Mouse (Mus musculus) midbrain, embryonic 16.5 days (tissue): Measurements from ENCODE around the gene Lypd5. TPM values are rescaled to one million over a fixed set of nuclear protein-coding genes. Genes with fewer than 3 reads are reported as not detected.
A peak's percentile ranks its signal among the peaks of the same experiment; 100 is the strongest.

ENCODE experiments used
- ATAC-seq: fragments of 200-750 bp; cut with Nextera tagmentation; 2 replicates; pipeline ENCODE4 v1.8.0; 2017; ENCODE audit warnings: moderate TSS enrichment
- H3K27ac ChIP-seq: fragments of 300-500 bp; sonication (generic); 2 replicates; pipeline ENCODE4 v1.5.1; 2014; ENCODE audit warnings: mild to moderate bottlenecking, low read length, mixed read lengths
- H3K27me3 ChIP-seq: fragments of 300-500 bp; sonication (generic); 2 replicates; pipeline ENCODE4 v1.6.1; 2014; ENCODE audit warnings: low read depth, low read length, mixed read lengths; ENCODE audit not compliant: control insufficient read depth, insufficient read depth
- H3K36me3 ChIP-seq: fragments of 300-500 bp; sonication (generic); 2 replicates; pipeline ENCODE4 v1.6.1; 2014; ENCODE audit warnings: mild to moderate bottlenecking, low read length, moderate library complexity, mixed read lengths; ENCODE audit not compliant: control insufficient read depth, insufficient read depth
- H3K4me1 ChIP-seq: fragments of 300-500 bp; sonication (generic); 2 replicates; pipeline ENCODE4 v1.6.1; 2014; ENCODE audit warnings: mild to moderate bottlenecking, low read length, mixed read lengths; ENCODE audit not compliant: control insufficient read depth, insufficient read depth
- H3K4me2 ChIP-seq: fragments of 300-500 bp; sonication (generic); 2 replicates; pipeline ENCODE4 v1.6.1; 2014; ENCODE audit warnings: mild to moderate bottlenecking, low read length, mixed read lengths
- H3K4me3 ChIP-seq: fragments of 300-500 bp; sonication (generic); 2 replicates; pipeline ENCODE4 v1.5.1; 2014; ENCODE audit warnings: low read depth, mild to moderate bottlenecking, low read length, moderate library complexity, mixed read lengths
- H3K9ac ChIP-seq: fragments of 300-500 bp; sonication (generic); 2 replicates; pipeline ENCODE4 v1.6.1; 2014; ENCODE audit warnings: low read depth, low read length, mixed read lengths
- H3K9me3 ChIP-seq: fragments of 300-500 bp; sonication (generic); replicated peaks from 2 replicates; pipeline ENCODE4 v1.6.1; 2014; ENCODE audit warnings: mild to moderate bottlenecking, low read length, mixed read lengths; ENCODE audit not compliant: control insufficient read depth, poor library complexity, severe bottlenecking
- WGBS: fragments of 180-500 bp; shearing (Covaris S2); extraction: QIAGEN DNeasy Blood & Tissue Kit; methylation state at CpG from one replicate; pipeline ENCODE4 v1.1.7; 2014; 5-methylcytosine and 5-hydroxymethylcytosine counted together
- polyA plus RNA-seq: library from polyadenylated mRNA; unstranded; fragments of >200 nt; fragmentation: Nextera tagmentation; extraction: Ambion mirVana; gene quantifications from 2 replicates; pipeline ENCODE4 v1.2.1, GENCODE M21; 2015

The Lypd5 gene
- polyA plus RNA-seq, 1 experiment from 2014 or later, result not detected

DNA sequence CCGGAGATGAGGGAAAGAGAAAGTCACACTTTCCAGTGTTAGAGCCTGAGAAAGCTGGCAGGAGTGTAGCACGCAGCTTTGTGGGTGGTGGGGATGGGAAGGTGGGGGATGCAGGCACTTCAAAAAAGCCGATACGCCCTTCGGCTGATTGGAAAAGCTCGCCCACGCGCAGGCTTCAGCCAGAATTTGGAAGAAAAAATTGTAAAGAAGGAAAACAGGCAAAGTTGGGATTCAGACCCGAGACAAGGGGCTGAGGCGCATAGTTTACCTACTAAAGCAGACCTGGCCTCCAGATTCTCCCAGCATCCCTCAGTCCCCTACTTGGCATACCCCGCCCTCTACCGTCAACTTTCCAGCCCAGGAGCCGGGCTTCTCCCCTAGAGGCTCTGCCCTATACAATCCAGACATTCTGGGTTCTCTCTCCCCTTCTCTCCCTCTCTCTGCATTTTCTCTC is 23.3 kb upstream of the Lypd5 start:
- Histone ChIP-seq H3K9me3 (peaks cover 6% of the 10 kb centered on the region; the same call in 1 of the 2 replicates), H3K4me3 (peak overlapping the region; percentile 20), H3K27me3 (no peaks in the 10 kb centered on the region), H3K9ac (peak overlapping the region; percentile 27), H3K4me1 (peaks cover 13% of the 10 kb centered on the region), H3K4me2 (peak overlapping the region; percentile 55), H3K36me3 (no peaks in the 10 kb centered on the region), H3K27ac (peak overlapping the region; percentile 32; the same call in 1 of the 2 replicates)
- peak; percentile 44; the same call in 1 of the 2 replicates for ATAC-seq
- WGBS, result 3% methylated on average over 13 of the region's 13 CpGs

DNA sequence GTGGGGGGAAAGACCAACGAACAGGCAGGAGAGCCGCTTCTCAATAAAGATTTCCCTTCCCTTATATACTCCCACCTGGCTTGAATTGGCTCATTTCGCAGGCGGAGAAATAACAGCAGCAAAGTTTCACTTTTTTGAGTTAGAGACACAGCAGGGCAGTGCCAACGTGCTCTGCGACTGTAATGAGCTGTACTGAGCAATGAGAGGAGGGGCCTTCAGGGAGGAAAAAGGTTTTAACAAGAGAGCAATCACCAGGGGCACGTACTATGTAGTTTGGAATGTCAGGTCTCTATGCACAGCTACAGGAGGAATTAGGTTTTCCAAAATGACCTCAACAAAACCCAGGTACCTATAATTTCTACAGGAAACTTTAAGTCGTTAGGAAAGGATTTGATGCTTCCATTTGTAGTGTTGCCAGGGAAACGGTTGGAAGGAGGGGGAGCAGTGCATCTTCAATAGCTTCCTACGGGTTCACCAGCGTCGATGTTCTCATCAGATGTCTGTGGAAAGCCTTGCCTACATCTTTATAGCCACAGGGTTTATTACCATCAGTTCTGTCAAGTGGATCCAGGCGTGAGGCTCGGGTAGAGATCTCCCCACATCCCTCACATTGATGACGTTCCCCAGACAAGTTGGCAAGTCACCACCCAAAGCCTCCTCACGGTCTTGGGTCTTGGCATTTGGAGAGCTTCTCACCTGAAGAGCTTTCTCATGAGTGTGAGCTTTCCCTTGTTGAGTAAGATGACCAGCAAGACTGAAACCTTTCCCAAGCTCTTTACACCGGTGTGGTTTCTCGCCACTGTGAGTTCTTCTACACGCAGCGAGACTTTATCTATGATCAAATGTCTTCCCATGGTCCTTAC is 22.5 kb upstream of the Lypd5 start:
- Histone ChIP-seq H3K4me2 (peak overlapping the region; percentile 55), H3K27ac (peak overlapping the region; percentile 32; the same call in 1 of the 2 replicates), H3K36me3 (no peaks in the 10 kb centered on the region), H3K9ac (no peak overlapping the region), H3K4me1 (peaks cover 13% of the 10 kb centered on the region), H3K27me3 (no peaks in the 10 kb centered on the region), H3K4me3 (peak overlapping the region; percentile 20), H3K9me3 (peaks cover 6% of the 10 kb centered on the region; the same call in 1 of the 2 replicates)
- peak; percentile 68 for ATAC-seq
- WGBS, result 34% methylated on average over 20 of the region's 20 CpGs

DNA sequence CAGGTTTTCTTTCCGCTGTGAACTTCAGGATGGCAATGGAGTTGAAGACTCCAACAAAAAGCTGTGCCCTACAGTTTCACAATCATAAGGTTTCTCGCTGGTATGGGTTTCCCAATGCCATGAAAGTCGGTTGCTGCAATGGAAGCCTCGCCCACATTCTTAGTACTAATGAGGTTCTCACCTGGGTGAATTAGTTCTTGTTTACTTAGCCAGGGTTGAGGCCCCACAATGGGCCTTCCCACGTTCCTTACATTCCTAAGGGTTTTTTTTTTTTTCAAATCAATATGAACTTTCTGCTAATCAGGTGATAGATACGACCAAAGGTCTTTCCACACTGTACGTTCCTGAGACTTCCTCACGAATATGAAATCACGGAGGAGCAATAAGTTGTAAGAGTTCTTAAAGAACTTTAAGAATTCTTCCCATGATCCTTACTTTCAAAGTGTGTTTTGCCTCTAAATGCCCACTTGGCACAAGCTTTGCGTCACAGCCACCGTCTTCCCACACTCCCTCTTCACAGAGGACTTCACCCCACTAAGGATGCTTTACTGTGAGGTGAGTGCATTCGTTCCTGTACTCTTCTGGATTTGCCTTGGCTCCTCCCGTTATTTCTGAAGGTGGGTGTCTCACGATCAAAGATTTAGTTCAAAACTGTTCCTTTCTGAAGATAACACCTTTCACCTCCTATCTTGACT is 21.6 kb upstream of the Lypd5 start:
- WGBS, result 92% methylated on average over 14 of the region's 14 CpGs
- Histone ChIP-seq H3K36me3 (no peaks in the 10 kb centered on the region), H3K9ac (no peak overlapping the region), H3K27me3 (no peaks in the 10 kb centered on the region), H3K4me3 (no peak overlapping the region), H3K9me3 (peaks cover 6% of the 10 kb centered on the region; the same call in 1 of the 2 replicates), H3K27ac (no peak overlapping the region), H3K4me1 (peaks cover 13% of the 10 kb centered on the region), H3K4me2 (no peak overlapping the region)
- no peak for ATAC-seq

DNA sequence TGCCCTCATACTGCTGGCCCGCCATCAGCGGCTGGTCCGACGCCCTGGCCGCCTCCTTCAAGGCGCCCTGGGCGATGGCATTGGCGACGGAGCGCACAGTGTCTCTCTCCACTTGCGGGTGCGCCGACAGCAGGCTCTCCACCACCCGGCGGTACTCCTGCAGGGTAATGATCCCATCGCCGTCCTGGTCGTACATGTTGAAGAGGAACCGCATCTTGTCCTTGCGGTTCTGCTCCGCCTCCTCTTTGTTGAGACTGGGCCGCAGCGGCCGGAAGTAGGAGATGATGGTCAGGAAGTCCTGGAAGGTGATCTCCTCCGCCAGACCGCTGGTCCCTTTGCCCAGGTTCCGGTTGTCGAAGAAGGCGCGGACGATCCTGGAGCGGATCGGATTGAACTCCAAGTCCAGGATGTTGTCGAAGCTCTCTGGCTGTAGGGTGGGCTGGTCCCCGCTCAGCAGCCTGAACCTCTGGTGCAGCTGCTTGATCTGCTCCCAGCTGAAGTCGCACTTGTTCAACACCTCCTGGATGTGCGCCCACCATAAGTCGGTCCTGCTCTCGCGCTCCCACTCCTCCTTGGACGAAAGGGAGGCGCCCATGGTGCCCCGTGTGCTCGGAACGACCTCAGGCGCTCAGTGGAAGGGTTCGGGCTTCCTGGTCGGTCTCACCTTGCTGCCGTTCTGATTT is 15.6 kb upstream of the Lypd5 start, which contains the start of gene Tescl:
Gene Tescl, minus strand, starts transcription at position 633 of the 683 bp plus-strand sequence.
- Histone ChIP-seq H3K27me3 (peaks cover 11% of the 10 kb centered on the region), H3K27ac (no peak within 1 kb of the TSS), H3K9me3 (no peaks in the 10 kb centered on the region), H3K9ac (no peak within 1 kb of the TSS), H3K4me1 (no peaks in the 10 kb centered on the region), H3K36me3 (no peaks in the 10 kb centered on the region), H3K4me2 (no peak within 1 kb of the TSS), H3K4me3 (no peak within 1 kb of the TSS)
- ATAC-seq, result no peak
- 51% methylated on average over 49 of the region's 49 CpGs for WGBS

DNA sequence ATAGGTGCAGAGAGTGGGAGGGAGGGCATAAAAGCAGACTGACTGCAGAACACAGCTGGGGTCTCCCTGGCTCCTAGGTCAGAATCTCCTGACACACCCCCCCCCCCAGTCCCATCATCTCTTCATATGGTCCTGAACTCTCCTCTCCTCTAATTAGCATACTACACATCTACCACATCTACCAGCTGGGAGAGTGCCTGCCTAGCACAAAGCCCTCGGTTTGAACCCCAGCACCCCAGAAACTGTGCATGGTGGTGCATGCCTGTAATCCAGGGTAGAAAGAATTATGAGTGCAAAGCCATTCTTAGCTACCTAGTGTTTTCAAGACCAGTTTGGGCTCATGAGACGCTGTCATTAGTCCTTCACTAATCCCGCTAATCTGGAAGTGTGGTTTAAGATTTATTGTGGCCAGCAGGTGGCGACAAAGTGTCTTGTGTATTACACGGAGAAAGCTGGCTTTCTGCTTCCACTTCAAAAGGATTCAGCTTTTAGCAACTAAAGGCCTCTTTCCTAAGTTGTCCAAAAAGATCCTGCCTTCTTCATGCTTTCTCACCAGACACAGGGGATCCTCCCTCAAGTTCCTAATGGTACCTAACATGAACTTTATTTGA is 13.2 kb upstream of the Lypd5 start:
- peak; percentile 32; the same call in 1 of the 2 replicates for ATAC-seq
- no peak overlapping the region for H3K9ac ChIP-seq
- WGBS, result 13% methylated on average over 5 of the region's 5 CpGs
- no peaks in the 10 kb centered on the region for H3K4me1 ChIP-seq
- no peak overlapping the region for H3K27ac ChIP-seq
- no peak overlapping the region for H3K4me2 ChIP-seq
- no peaks in the 10 kb centered on the region for H3K9me3 ChIP-seq
- no peak overlapping the region for H3K4me3 ChIP-seq
- no peaks in the 10 kb centered on the region for H3K36me3 ChIP-seq
- H3K27me3 ChIP-seq, result peaks cover 11% of the 10 kb centered on the region

DNA sequence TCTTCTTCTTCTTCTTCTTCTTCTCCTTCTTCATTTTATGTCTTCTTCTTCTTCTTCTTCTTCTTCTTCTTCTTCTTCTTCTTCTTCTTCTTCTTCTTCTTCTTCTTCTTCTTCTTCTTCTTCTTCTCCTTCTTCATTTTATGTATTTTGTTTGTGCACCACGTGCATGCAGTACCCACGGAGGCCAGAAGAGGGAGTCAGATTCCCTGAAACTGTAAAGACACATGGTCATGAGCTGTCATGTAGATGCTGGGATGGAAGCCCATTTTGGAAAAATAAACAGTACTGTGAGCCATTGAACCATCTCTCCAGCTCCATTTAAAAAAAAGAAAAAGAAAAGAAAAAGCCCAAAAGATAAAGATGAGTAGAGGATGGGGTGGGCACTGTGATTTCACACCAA is 10.8 kb upstream of the Lypd5 start:
- peaks cover 11% of the 10 kb centered on the region for H3K27me3 ChIP-seq
- H3K4me3 ChIP-seq, result no peak overlapping the region
- WGBS, result 50% methylated on average over 2 of the region's 2 CpGs
- no peaks in the 10 kb centered on the region for H3K36me3 ChIP-seq
- H3K4me2 ChIP-seq, result no peak overlapping the region
- no peaks in the 10 kb centered on the region for H3K9me3 ChIP-seq
- no peak overlapping the region for H3K27ac ChIP-seq
- no peak for ATAC-seq
- no peaks in the 10 kb centered on the region for H3K4me1 ChIP-seq
- H3K9ac ChIP-seq, result no peak overlapping the region

DNA sequence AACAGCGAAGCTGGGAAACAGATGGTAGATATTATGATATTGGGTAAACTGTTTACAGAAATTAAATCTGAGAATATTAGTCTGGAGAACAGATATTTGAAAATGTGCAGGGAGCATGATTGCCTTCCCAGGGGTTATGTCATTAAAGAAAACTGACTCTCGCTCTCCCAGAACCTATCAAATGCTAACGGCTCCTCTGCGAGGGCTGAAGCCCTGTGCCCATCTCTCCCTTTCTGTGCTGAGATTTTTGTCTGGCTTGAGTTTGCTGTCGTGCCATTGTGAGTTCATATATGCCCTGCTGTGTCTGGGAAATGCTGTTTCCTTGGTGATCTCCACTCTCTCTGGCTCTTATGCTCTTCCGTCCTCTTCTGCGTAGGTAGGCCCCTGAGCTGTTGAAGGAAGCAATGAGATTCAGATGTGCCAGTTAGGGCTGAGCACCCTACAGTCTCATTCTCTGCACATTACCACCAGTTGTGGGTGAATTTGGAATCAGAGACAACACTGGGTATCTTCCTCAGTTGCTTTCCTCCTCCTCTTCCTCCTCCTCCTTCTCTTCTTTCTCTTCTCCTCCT is 5.2 kb upstream of the Lypd5 start:
- Histone ChIP-seq H3K36me3 (no peaks in the 10 kb centered on the region), H3K9me3 (no peaks in the 10 kb centered on the region), H3K9ac (no peak overlapping the region), H3K27me3 (no peaks in the 10 kb centered on the region), H3K4me3 (no peak overlapping the region), H3K4me1 (no peaks in the 10 kb centered on the region), H3K27ac (no peak overlapping the region), H3K4me2 (no peak overlapping the region)
- 59% methylated on average over 7 of the region's 7 CpGs for WGBS
- no peak for ATAC-seq

DNA sequence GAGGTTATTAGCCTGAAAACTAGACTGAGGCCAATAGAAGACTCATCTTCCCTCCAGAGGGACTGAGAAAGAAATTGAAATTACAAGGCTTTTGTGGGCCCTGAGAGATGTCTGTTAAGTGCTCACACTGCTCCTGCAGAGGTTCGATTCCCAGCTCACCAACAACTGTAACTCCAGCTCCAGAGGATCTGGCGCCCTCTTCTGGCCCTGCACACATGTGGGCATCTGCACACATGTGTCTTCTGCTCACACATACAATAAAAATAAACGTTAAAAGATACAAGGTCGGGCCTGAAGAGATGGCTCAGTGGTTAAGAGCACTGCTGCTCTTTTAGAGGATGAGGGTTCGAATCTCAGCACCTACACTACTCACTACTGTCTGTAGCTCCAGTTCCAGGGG is 2.6 kb upstream of the Lypd5 start:
- ATAC-seq, result no peak
- 72% methylated on average over 5 of the region's 5 CpGs for WGBS
- H3K27me3 ChIP-seq, result no peaks in the 10 kb centered on the region
- H3K4me3 ChIP-seq, result no peak overlapping the region
- no peak overlapping the region for H3K9ac ChIP-seq
- no peaks in the 10 kb centered on the region for H3K4me1 ChIP-seq
- H3K4me2 ChIP-seq, result no peak overlapping the region
- no peaks in the 10 kb centered on the region for H3K9me3 ChIP-seq
- no peaks in the 10 kb centered on the region for H3K36me3 ChIP-seq
- H3K27ac ChIP-seq, result no peak overlapping the region
